Comparison of ENCODE assay signal across 12 mouse cellular contexts in the genomic region with DNA sequence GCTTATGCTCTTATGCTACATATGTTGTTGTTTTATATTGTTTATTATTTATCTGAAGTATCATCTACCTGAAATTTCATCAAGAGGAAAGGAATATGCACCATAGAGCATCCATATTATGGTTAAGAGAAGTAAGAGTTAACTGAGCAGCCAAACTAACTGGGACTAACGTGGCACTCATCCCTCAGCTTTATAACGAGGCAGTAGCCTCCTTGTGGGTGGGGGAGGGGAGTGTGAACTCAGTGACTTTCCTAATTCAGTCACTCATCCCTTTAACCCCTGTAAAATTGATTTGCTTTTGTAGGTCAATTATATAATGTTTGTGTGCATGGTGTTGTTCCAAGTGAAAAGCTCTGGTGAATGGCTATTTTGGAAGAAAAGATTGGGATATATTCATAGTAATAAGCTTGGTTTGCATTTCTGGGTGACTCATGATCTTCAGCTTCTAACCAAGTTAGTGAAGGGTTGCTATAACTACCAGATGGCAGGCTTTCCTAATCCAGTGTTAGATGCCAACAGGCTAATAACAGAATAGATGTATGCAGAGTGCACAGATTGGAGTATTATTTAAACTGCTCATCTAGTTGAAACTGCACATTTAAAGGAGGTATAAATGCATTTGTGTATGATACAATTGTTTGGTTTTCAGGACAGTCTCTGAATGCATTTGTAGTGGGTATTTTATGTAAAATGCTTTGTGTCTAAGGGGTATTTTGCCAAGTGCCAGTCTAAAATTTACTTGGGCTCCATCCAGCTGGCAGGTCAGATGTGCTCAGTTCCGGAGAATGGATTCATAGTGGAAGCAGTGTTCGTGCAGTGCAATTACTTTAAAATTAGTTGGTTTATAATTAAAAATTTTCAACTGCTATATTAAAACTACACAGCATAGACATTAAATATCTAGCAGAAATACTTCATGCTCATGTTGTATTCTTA. TPM values are rescaled to one million over a fixed set of nuclear protein-coding genes. Genes with fewer than 3 reads are reported as not detected.
DNase-seq lines count a peak whose midpoint lies in the region; ATAC-seq lines count a peak whose summit lies in the region.
"Had no signal": no experiment of that assay in that cellular context is flagged by ENCODE, and none has a peak within 500 bp of the region (broad histone marks: within the 10 kb centered on the region; RNA-seq: fewer than 3 reads in every experiment).

No protein-coding gene starts in this region.

- no peaks in the 10 kb centered on the region for H3K9me3 ChIP-seq in hindbrain, embryonic 14.5 days (ENCODE audit: control insufficient read depth, low read length)
- no peaks in the 10 kb centered on the region for H3K9me3 ChIP-seq in hindbrain, embryonic 13.5 days
- no peaks in the 10 kb centered on the region for H3K9me3 ChIP-seq in midbrain, embryonic 14.5 days (ENCODE audit: control insufficient read depth, low read length)
- H3K9me3 ChIP-seq in midbrain, embryonic 13.5 days = no peaks in the 10 kb centered on the region
- H3K9me3 ChIP-seq: embryonic facial prominence, embryonic 13.5 days; limb, embryonic 15.5 days had no signal

- WGBS in hindbrain, embryonic 14.5 days = 35% methylated on average over 4 of the region's 4 CpGs
- 42% methylated on average over 4 of the region's 4 CpGs for whole genome bisulfite sequencing in hindbrain, embryonic 13.5 days
- 45% methylated on average over 4 of the region's 4 CpGs for WGBS in midbrain, embryonic 14.5 days
- WGBS in midbrain, embryonic 13.5 days = 51% methylated on average over 4 of the region's 4 CpGs

- H3K27me3 ChIP-seq in hindbrain, embryonic 14.5 days (ENCODE audit: control insufficient read depth, insufficient read depth, low read length) = no peaks in the 10 kb centered on the region
- H3K27me3 ChIP-seq in hindbrain, embryonic 13.5 days = no peaks in the 10 kb centered on the region
- no peaks in the 10 kb centered on the region for H3K27me3 ChIP-seq in midbrain, embryonic 14.5 days (ENCODE audit: control insufficient read depth, insufficient read depth, low read length)
- no peaks in the 10 kb centered on the region for H3K27me3 ChIP-seq in midbrain, embryonic 13.5 days
- H3K27me3 ChIP-seq: embryonic facial prominence, embryonic 13.5 days; limb, embryonic 15.5 days had no signal

- no peak overlapping the region for H3K4me3 ChIP-seq in hindbrain, embryonic 14.5 days (replicated peaks; ENCODE audit: low read length)
- H3K4me3 ChIP-seq in hindbrain, embryonic 13.5 days = no peak overlapping the region
- H3K4me3 ChIP-seq in midbrain, embryonic 14.5 days (replicated peaks; ENCODE audit: low read depth, low read length) = no peak overlapping the region
- H3K4me3 ChIP-seq in midbrain, embryonic 13.5 days (replicated peaks) = no peak overlapping the region
- H3K4me3 ChIP-seq: embryonic facial prominence, embryonic 13.5 days; limb, embryonic 15.5 days had no signal

- H3K27ac ChIP-seq in hindbrain, embryonic 14.5 days = no peak overlapping the region
- H3K27ac ChIP-seq in hindbrain, embryonic 13.5 days = no peak overlapping the region
- H3K27ac ChIP-seq in midbrain, embryonic 14.5 days (replicated peaks; ENCODE audit: low read depth, low read length) = no peak overlapping the region
- H3K27ac ChIP-seq in midbrain, embryonic 13.5 days = no peak overlapping the region
- H3K27ac ChIP-seq: embryonic facial prominence, embryonic 13.5 days; limb, embryonic 15.5 days had no signal

- no peak overlapping the region for H3K9ac ChIP-seq in hindbrain, embryonic 14.5 days
- H3K9ac ChIP-seq in hindbrain, embryonic 13.5 days = no peak overlapping the region
- no peak overlapping the region for H3K9ac ChIP-seq in midbrain, embryonic 14.5 days (replicated peaks; ENCODE audit: low read length)
- H3K9ac ChIP-seq in midbrain, embryonic 13.5 days (replicated peaks) = no peak overlapping the region
- H3K9ac ChIP-seq: embryonic facial prominence, embryonic 13.5 days; limb, embryonic 15.5 days had no signal

- no peak for ATAC-seq in hindbrain, embryonic 14.5 days (ENCODE audit: low FRiP score)
- no peak for ATAC-seq in hindbrain, embryonic 13.5 days (ENCODE audit: low FRiP score)
- ATAC-seq in midbrain, embryonic 14.5 days (ENCODE audit: low FRiP score, low TSS enrichment) = no peak
- no peak for ATAC-seq in midbrain, embryonic 13.5 days

- intact Hi-C loops in left cerebral cortex, postnatal 4 days (cut with DNase I) = no loop called here

- H3K36me3 ChIP-seq in hindbrain, embryonic 14.5 days (replicated peaks; ENCODE audit: control insufficient read depth, insufficient read depth) = no peaks in the 10 kb centered on the region
- no peaks in the 10 kb centered on the region for H3K36me3 ChIP-seq in hindbrain, embryonic 13.5 days
- no peaks in the 10 kb centered on the region for H3K36me3 ChIP-seq in midbrain, embryonic 14.5 days (ENCODE audit: control insufficient read depth, insufficient read depth, low read length)
- no peaks in the 10 kb centered on the region for H3K36me3 ChIP-seq in midbrain, embryonic 13.5 days
- H3K36me3 ChIP-seq: embryonic facial prominence, embryonic 13.5 days; limb, embryonic 15.5 days had no signal

- H3K4me1 ChIP-seq in hindbrain, embryonic 14.5 days (replicated peaks; ENCODE audit: control insufficient read depth, insufficient read depth, low read length) = no peaks in the 10 kb centered on the region; the same call in 1 of the 2 replicates
- H3K4me1 ChIP-seq in hindbrain, embryonic 13.5 days (replicated peaks) = peaks cover 7% of the 10 kb centered on the region; the same call in 1 of the 2 replicates
- H3K4me1 ChIP-seq in midbrain, embryonic 14.5 days (ENCODE audit: control insufficient read depth, insufficient read depth, low read length) = no peaks in the 10 kb centered on the region
- 0 out of 2 replicates have a peak, but pooled peaks cover 7% of the 10 kb centered on the region for H3K4me1 ChIP-seq in midbrain, embryonic 13.5 days (replicated peaks)

- peak; percentile 44 for DNase-seq in hindbrain, embryonic 14.5 days (ENCODE audit: low spot score)
- DNase-seq in midbrain, embryonic 14.5 days = peak; percentile 26
- DNase-seq in cerebellum, adult 18-20 months = peak; percentile 65 to 70
- DNase-seq in left cerebral cortex, postnatal 4 days = peak; percentile 56
- DNase-seq in kidney, postnatal 4 days = no peak
- DNase-seq in yolk sac, embryonic 10.5 days (ENCODE audit: low spot score) = no peak
- DNase-seq: adrenal gland, postnatal 25 days; kidney, adult 18-20 months had no signal

- H3K4me2 ChIP-seq in hindbrain, embryonic 14.5 days (replicated peaks) = no peak overlapping the region
- no peak overlapping the region for H3K4me2 ChIP-seq in hindbrain, embryonic 13.5 days
- no peak overlapping the region for H3K4me2 ChIP-seq in midbrain, embryonic 14.5 days (ENCODE audit: low read length)
- no peak overlapping the region for H3K4me2 ChIP-seq in midbrain, embryonic 13.5 days (replicated peaks)
- H3K4me2 ChIP-seq: embryonic facial prominence, embryonic 13.5 days; limb, embryonic 15.5 days had no signal

RNA-seq across cellular contexts. Expression of gene Add3, which starts 25.3 kb away (rescaled TPM):
- polyA plus RNA-seq in hindbrain, embryonic 14.5 days (2014; fragmentation: Nextera tagmentation; extraction: Ambion mirVana) = 43.4 and 48.9 TPM in 2 replicates
- 35.8 and 35.9 TPM in 2 replicates for polyA plus RNA-seq in hindbrain, embryonic 13.5 days (2015; fragmentation: Nextera tagmentation; extraction: Ambion mirVana)
- 14.8 and 28.6 TPM in 2 replicates for polyA plus RNA-seq in midbrain, embryonic 14.5 days (2014; fragmentation: Nextera tagmentation; extraction: Ambion mirVana)
- 25.1 and 27.1 TPM in 2 replicates for polyA plus RNA-seq in midbrain, embryonic 13.5 days (2015; fragmentation: Nextera tagmentation; extraction: Ambion mirVana)
- 10 to 100 TPM; 93.4 to 93.5 TPM for total RNA-seq in left cerebral cortex, postnatal 4 days (2021)

Comparison
In these comparisons a context has a peak if more than half of its experiments do, and no peak if none do; other contexts are left out.
1. DNase-seq: peak in hindbrain, embryonic 14.5 days (single experiment), midbrain, embryonic 14.5 days (single experiment), cerebellum, adult 18-20 months (2 of 2) and left cerebral cortex, postnatal 4 days (single experiment); none in kidney, postnatal 4 days (0 of 2) and yolk sac, embryonic 10.5 days (single experiment).